Mouse (Mus musculus) brain, adult 2 months (tissue): ENCODE measurements around the gene Nrgn.

Experiments
- DNase-seq: peaks from one replicate; pipeline ENCODE4 v3.0.0; 2011; ENCODE audit warnings: low read depth, low spot score

Nrgn gene

DNA sequence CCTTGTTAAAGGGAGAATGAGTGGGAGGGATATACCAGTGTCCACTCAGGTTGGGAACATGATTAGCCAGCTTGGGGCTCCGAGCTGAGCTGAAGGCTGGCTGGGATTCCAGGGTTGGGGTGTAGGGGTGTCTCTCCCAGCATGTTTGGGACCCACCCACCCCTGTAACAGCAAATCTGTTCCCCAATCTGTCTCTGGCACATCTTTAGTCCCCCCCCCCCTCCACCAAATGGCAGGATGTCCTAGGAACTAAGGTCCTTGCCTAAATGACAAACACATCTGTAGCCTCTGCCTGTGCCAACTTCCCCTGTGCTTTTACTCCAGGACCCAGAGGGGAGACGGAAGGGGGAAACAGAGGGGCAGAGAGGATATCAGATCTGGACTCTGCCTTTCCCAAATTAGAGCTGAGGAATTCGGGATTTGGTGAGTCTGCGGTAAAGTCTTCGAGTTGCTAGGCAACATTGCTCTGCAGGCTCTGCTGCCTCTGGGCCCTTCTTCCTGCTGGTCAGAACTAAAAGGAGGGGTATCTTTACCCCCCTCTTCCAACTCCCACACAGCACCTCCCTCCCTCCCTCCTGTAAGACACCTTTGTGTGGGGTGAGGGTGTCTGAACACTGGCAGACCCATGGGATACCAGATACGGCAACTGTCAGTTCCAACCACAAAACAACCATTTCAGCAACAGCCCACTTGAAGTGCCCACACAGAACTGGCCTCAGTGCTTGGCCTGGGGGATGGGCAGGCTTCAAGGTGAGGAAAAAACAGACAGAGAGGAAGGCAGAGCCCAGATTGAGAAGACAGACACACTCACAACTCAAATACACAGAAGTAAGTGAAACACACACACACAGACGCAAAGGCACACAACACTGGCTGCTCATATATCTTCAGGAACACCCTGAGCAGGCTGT, 2.4 kb upstream of the Nrgn start, which contains the start of gene Siae:
Siae (plus strand) TSS at position 861 of the 911 bp plus-strand sequence.
- peak; percentile 86 for DNase-seq

GRCm38 (mm10) chr9:37554279-37554678, 1.6 kb upstream of the Nrgn start:
- DNase-seq: no peak

DNA sequence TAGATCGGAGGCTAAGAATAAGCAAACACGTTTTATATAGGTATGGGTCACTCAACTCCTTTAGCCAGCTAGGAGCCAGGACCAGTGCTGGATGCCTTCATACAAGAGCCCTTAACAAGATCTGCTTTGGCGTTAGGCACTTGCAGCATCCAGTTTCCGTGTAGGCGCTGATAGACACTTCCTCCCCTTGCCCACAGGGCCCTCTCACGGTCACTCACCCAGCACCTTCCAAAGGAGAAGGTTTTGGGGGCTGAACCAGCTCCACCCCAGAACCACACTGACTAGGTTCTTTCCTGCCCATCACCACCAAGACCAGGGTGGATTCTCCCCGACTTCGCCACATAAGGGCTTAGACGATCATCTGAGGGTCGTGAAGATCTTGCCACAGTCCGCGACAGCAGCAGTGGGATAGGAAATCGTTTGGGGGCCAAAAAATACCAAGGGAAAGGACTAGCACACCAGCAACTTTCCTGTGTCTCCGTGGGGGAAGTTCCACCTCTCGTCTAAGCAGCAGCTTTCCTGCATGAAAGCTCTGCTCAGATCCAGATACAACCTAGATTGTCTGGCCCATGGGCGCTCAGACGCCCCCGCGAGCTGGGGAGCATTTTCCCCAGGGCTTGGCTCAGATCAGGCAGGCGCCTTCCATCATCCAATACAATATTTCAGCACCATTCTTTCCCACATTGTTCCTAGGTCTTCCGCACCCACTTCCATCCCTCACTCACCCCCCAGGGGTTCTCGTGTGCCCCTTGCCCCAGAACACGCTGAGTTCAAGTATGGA, 763 bp downstream of the Nrgn start:
- DNase-seq: peak; percentile 53

DNA sequence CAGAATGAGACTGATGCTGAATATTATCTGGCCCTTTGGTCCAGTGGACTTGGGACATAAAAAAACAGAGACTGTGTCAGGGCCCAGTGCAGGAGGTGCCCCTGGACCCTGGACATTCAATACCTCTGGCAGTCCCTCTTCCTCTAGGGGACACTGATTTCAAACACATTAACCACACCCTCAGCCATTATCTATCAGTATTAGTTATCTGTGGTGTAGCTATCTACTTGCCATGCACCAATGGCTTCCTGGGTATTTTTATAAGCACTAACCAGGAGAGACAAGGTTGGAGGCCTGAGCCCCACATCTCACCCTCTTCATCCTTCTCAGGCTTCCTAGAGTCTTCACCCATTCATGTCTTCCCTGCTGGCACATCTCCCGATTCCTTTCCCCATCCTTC, 2.3 kb downstream of the Nrgn start:
- no peak for DNase-seq

GRCm38 (mm10) chr9:37546889-37547288, 5.8 kb downstream of the Nrgn start:
- DNase-seq: peak; percentile 51

DNA sequence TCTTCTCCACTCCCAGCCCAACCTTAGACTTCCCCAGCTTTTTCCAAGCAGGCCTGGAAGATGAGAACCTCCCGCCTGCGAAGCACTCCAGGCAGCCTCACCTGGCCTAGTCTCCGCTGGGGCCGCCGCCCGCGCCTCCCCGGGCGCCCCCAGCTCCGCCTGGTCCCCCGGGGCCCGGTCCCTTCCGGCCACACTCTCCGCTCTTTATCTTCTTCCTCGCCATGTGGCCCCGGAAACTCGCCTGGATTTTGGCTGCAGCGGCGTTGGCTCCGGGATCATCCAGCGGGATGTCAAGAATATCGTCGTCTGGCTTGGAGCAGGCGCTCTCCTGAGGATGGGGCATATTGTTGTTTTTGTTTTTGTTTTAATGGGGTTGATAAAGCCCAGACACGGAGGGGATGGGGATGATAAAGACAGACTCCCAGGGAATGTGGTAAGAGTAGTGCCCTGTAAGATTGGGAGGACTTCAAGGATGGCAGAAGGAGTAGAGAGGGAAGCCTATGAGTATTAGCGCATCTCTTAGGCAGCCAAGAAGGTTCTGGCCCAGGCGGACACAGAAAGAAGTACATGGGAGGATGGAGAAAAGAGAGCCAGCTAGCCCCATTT, 6.8 kb downstream of the Nrgn start:
- DNase-seq: no peak

DNA sequence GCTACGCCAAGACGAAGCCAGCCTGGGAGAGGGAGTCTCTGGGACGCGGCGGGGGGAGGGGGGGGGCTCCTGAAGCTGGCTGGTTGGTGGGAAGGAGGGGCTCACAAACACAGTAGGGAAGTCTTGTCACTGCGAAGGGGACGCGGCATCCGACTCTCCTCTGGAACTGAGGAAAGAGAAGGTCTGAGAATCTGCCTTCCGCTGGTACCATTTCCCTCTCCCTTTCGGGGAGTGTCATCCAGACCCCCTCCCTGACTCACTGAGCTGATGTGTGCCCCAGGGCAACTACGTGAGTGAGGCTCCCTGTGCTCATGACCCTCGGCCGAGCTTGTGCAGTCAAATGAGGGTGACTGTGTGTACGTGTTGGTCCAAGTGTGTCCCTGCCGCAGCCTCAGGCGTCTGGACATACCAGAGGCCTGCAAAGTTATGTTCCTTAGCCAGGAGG, 7.5 kb downstream of the Nrgn start:
- DNase-seq: no peak

DNA sequence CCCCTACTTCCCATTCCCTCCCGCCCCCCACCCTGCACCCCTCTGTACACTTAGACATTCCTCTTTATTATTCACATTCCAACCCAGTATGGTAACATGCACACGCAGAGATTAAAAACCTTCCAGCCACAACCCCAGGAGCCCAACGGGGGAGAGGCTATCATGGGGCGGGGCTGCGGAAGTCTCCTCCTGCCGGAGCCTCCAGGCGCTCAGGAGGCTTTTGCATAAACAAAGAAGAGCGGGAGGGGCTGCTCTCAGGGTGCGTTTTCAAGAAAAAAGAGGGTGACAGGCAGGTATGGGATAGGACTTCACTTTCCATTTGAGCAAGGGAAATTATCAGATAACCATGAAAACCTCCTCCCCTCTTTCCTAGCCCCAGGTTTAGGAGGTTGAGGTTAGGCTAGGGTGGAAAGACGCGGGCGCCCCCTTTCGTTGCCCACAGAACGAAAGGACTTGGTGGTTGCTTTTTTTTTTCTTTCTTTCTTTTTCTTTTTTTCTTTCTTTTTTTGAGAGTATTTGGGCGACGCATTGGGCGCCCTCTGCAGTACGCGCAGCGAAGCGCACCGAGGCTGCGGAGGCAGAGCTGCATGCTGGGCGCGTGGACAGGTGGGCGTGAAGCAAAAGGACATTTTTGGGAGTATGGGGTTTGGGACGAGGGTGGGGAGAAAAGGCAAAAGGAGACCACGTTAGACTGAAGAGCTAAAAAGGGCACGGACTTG, 8.1 kb downstream of the Nrgn start:
- peak; percentile 82 for DNase-seq

- no peak for DNase-seq
These were observed 8.7 kb downstream of the Nrgn start for GRCm38 (mm10) chr9:37543869-37544440.

DNA sequence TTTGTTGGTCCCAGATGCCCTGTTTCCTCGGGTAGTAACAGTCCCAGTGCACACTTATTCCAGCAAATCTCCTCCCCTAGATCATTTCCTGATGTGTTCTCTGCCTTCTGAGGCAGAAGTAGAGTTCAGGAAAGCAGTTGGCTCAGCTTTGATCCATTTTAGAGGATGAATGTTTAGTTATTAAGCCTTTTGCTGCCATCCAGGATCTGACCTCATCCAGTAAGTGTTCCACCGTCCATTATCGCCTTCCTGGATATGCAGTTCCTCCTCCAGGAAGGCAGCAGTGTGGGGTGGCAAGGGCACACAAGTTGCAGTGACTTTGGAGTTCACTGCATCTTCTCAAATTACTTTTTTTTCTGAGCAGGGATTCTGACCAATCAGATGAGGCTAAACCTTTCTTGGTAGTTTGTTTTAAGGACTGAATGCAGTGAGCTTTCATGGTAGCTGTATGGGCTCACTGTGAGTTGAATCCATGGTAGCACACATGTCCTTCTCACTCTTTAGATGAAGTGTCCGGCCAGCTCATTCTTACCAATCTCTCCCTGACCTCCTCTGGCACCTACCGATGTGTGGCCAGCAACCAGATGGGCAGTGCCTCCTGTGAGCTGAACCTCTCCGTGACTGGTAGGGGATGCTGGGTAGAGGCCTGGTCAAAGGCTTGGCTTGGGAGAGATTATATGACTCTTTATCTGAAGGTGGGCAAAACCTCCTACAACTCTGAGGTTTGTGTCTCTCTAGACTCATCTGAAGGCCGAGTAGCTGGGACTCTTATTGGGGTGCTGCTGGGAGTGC, 10.7 kb downstream of the Nrgn start:
- no peak for DNase-seq

DNA sequence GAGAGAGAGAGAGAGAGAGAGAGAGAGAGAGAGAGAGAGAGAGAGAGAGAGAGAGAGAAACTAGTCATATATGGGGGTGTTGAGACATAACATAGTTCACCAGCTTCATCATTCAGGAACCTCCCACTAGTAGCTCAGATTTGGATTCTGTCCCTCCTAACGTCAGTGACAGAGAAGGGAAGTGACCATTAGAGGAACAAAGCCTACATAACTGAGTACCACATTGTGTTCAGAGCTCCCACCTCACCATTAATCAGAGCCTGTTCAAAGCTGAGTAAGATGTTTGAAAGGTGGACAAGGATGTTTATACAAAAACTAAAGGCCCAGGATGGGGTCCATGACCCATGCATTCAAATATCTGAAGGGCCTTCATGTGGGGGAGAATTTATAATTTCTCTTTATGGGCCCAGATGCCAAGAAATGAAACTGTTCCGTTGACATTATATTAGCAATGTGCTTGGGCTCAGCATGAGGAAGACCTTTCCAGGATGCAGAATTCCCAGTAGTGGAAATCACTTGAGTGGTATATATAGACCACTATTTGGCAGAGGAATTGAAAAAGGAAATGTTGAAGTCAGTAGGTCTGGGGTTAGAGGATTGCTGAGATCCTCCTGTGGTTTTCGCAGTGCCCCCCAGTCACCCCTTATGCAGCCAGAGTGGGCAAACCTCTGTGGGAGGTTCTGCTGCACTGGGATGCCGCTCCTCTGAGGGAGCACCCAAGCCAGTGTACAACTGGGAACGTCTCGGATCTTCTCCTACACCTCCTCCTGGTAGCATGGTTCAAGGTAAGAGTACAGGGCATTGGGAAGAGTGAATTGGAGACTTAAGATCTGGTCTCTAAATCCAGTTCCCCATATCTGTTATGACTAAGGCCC, 11.8 kb downstream of the Nrgn start:
- peak; percentile 42 for DNase-seq

DNA sequence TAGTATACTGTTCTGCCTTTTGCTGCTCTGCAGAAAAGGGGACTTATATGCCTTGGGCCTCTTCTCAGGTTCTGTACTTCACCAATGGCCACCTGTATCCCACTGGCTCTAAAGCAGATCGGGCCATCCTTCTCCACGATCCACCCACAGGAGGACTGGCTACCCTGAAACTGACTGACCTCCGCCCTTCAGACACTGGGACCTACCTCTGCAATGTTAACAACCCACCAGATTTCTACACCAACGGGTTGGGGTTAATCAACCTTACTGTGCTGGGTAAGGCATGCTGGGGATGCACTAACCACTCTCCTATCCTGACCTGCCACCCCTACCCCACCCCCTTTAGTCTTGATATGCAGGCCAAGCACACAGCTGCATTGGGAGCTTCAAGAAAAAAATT, 12.5 kb downstream of the Nrgn start:
- no peak for DNase-seq

DNA sequence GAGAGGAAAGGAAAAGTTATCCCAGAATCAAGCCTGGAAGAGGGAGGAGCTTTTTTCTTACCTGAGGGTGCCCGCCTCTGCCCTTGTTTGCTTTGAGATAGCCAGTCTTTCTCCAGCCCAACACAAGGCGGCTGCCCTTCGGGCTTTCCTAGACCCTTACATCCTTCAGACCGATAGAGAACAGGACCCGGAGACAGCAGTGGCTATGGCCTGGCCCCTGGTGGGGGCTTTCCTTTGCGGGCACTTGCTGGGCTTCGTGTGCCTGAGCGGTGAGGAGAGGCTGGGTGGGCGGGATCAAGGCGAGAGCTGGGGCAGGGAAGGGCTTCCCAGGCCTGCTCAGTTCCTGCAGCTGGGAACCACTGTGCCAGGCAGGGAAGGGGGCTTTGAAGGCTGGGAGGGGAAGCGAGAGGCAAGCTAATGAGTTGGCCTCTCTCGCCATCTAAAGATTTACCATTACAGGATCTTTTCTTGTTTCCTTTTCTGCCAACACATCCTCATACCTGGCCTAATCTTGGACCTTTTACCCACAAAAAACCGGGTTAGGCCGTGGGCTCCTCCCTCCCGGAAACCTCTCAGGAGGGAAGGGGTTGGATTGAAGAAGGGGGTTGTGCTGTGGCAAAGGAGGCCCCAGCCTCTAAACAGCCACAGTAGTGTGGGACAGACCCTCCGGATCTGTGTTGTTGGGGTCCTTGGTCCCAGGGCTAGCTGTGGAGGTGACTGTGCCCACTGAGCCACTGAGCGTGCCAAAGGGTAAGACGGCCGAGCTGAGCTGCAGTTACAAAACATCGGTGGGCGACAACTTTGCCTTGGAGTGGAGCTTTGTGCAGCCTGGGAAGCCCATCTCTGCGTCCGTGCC, 13.3 kb downstream of the Nrgn start, which contains the start of gene Vsig2:
Vsig2 (plus strand) TSS at position 86 of the 856 bp plus-strand sequence.
- DNase-seq: no peak

DNA sequence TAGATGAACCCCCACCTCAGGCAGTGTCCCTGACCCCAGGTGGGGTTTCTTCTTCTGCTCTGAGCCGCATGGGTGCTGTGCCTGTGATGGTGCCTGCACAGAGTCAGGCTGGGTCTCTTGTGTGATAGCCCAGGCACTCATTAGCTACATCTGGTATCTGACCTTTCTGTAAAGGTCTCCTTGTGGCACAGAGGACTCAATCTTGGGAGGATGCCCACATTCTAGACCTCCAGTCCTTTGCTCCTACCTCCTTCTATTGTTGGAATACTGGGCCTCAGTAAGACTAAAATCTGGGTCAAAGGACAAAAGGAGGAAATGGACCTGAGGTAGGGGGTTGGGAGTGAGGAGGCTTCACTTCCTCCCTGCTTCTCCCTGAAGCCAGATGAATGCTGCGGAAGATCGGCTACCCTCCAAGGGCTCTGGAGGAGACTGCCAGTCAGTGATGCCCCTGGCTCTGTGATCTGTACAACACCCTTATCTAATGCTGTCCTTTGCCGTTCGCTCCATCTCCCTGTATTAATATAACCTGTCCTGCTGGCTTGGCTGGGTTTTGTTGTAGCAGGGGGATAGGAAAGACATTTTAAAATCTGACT, 14.9 kb downstream of the Nrgn start:
- no peak for DNase-seq

- no peak for DNase-seq
These were observed 15.9 kb downstream of the Nrgn start for GRCm38 (mm10) chr9:37536851-37537250.

- DNase-seq: peak; percentile 70
These were observed 21.6 kb downstream of the Nrgn start for GRCm38 (mm10) chr9:37530888-37531705.
